Mouse (Mus musculus) forebrain, embryonic 13.5 days (tissue): ENCODE measurements around the gene Def6. TPM values are rescaled to one million over a fixed set of nuclear protein-coding genes. Genes with fewer than 3 reads are reported as not detected.

Experiments used
- ATAC-seq: fragments of 200-750 bp; cut with Nextera tagmentation; 2 replicates; pipeline ENCODE4 v1.8.0; 2017
- H3K27ac ChIP-seq: fragments of 300-500 bp; sonication (generic); 2 replicates; pipeline ENCODE4 v1.5.1; 2015; ENCODE audit warnings: inconsistent platforms, mild to moderate bottlenecking, moderate library complexity
- H3K27me3 ChIP-seq: fragments of 300-500 bp; sonication (generic); 2 replicates; pipeline ENCODE4 v1.6.1; 2015; ENCODE audit warnings: mild to moderate bottlenecking, inconsistent platforms
- H3K36me3 ChIP-seq: fragments of 300-500 bp; sonication (generic); 2 replicates; pipeline ENCODE4 v1.6.1; 2015; ENCODE audit warnings: mild to moderate bottlenecking, inconsistent platforms; ENCODE audit not compliant: poor library complexity, severe bottlenecking
- H3K4me1 ChIP-seq: fragments of 300-500 bp; sonication (generic); 2 replicates; pipeline ENCODE4 v1.6.1; 2015; ENCODE audit warnings: inconsistent platforms
- H3K4me2 ChIP-seq: fragments of 300-500 bp; sonication (generic); 2 replicates; pipeline ENCODE4 v1.6.1; 2015; ENCODE audit warnings: inconsistent platforms, mild to moderate bottlenecking, moderate library complexity
- H3K4me3 ChIP-seq: fragments of 300-500 bp; sonication (generic); 2 replicates; pipeline ENCODE4 v1.5.1; 2015; ENCODE audit warnings: mild to moderate bottlenecking, inconsistent platforms
- H3K9ac ChIP-seq: fragments of 300-500 bp; sonication (generic); 2 replicates; pipeline ENCODE4 v1.6.1; 2015; ENCODE audit warnings: mild to moderate bottlenecking, inconsistent platforms
- H3K9me3 ChIP-seq: fragments of 300-500 bp; sonication (generic); replicated peaks from 2 replicates; pipeline ENCODE4 v1.6.1; 2016; ENCODE audit warnings: inconsistent platforms
- WGBS: fragments of 180-500 bp; shearing (Covaris S2); methylation state at CpG from one replicate; pipeline ENCODE4 v1.1.7; 2015; 5-methylcytosine and 5-hydroxymethylcytosine counted together
- polyA plus RNA-seq: library from polyadenylated mRNA; unstranded; fragments of >200 nt; fragmentation: Nextera tagmentation; extraction: Ambion mirVana; gene quantifications from 2 replicates; pipeline ENCODE4 v1.2.1, GENCODE M21; 2015

Def6 gene
- 3.3 and 3.6 TPM in 2 replicates for polyA plus RNA-seq

DNA sequence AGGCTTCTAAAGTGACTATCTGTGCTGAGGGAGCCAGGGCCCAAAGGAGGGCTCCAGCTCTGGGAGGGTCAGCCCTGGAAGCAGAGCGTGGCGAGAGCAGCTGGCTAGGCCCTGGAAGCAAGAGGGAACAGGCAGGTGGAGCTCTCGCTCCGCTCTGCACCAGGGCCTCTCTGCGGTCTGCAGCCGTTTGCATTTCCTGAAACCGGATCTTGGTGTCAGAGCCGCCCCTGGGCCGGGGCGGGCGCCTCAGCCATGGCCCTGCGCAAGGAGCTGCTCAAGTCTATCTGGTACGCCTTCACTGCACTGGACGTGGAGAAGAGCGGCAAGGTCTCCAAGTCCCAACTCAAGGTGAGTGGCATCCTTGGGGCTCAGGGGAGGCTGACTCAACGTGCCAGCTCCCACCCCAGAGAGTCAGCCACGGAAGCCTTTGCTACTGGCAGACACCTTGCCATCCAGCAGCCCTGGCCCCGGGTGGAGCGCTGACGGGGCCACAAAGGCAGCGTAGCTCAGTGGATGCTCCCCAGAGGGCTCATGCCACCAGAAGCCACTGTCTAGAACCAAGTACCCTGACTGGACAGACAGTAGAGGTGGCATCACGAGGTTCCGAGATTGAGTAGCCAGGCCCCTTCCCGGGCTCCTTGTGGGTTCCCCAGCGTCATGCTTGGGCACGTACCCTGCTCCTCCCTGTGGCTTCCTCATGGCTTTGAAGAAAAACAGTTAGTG is at the start of gene Def6:
Gene Def6 (plus strand): TSS at position 188 of the 723 bp plus-strand sequence.
- Histone ChIP-seq H3K27ac (no peak within 1 kb of the TSS), H3K36me3 (peaks cover 16% of the 10 kb centered on the region), H3K9ac (peak within 1 kb of the TSS; percentile 43; the same call in 1 of the 2 replicates), H3K27me3 (no peaks in the 10 kb centered on the region), H3K4me1 (peaks cover 6% of the 10 kb centered on the region; the same call in 1 of the 2 replicates), H3K4me2 (peak within 1 kb of the TSS; percentile 30), H3K9me3 (no peaks in the 10 kb centered on the region), H3K4me3 (no peak within 1 kb of the TSS)
- ATAC-seq: no peak
- 27% methylated on average over 26 of the region's 26 CpGs for WGBS

- H3K27ac ChIP-seq: no peak overlapping the region
- no peak for ATAC-seq
- H3K27me3 ChIP-seq: no peaks in the 10 kb centered on the region
- no peak overlapping the region for H3K4me3 ChIP-seq
- H3K9ac ChIP-seq: peak overlapping the region; percentile 12; the same call in 1 of the 2 replicates
- no peaks in the 10 kb centered on the region for H3K9me3 ChIP-seq
- peaks cover 37% of the 10 kb centered on the region for H3K36me3 ChIP-seq
- WGBS: 33% methylated on average over 10 of the region's 10 CpGs
- H3K4me2 ChIP-seq: no peak overlapping the region
- peaks cover 6% of the 10 kb centered on the region; the same call in 1 of the 2 replicates for H3K4me1 ChIP-seq
Measured at GRCm38 (mm10) chr17:28160361-28160760, 47.2 kb upstream of the Def6 start.

DNA sequence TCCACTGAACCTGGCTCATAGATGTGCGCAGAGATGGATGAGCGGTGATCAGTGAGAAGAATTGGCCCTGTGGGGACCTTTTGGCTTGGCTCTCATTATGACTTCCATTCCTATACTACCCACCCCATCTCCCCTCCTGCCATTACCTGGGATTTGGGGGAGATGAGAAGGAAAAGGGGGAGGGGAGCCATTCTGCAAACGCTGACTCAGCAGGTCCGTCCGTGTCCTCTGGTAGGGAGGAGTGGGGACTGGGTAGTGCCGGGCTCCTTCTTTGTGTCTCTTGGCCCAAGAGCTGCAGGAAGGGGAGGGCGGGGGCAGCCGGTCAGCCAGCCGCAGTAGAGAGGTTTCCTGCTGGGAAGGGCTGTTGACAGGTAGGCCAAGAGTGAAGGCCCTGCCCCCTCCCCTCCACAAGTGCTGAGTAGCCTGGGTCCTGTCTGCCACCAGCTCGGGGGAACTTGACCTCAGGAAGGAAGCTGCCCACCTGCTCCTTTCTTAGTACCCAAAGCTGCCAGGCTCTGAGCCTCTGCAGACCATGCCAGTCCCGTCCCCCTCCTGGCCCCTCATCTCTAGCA is 46.2 kb upstream of the Def6 start:
- H3K27ac ChIP-seq: no peak overlapping the region
- H3K9ac ChIP-seq: peak overlapping the region; percentile 40; the same call in 1 of the 2 replicates
- no peaks in the 10 kb centered on the region for H3K27me3 ChIP-seq
- H3K4me2 ChIP-seq: no peak overlapping the region
- no peak for ATAC-seq
- no peak overlapping the region for H3K4me3 ChIP-seq
- 25% methylated on average over 11 of the region's 11 CpGs for WGBS
- H3K36me3 ChIP-seq: peaks cover 44% of the 10 kb centered on the region
- H3K9me3 ChIP-seq: no peaks in the 10 kb centered on the region
- peaks cover 6% of the 10 kb centered on the region; the same call in 1 of the 2 replicates for H3K4me1 ChIP-seq

- ATAC-seq: peak; percentile 34; the same call in 1 of the 2 replicates
Measured at GRCm38 (mm10) chr17:28163666-28164065, 43.9 kb upstream of the Def6 start.

GRCm38 (mm10) chr17:28170460-28171305 is 36.9 kb upstream of the Def6 start:
- no peaks in the 10 kb centered on the region for H3K9me3 ChIP-seq
- H3K36me3 ChIP-seq: peaks cover 34% of the 10 kb centered on the region
- H3K27ac ChIP-seq: no peak overlapping the region
- H3K4me3 ChIP-seq: no peak overlapping the region
- H3K27me3 ChIP-seq: no peaks in the 10 kb centered on the region
- no peak for ATAC-seq
- WGBS: 91% methylated on average over 6 of the region's 6 CpGs
- peaks cover 2% of the 10 kb centered on the region; the same call in 1 of the 2 replicates for H3K4me1 ChIP-seq
- H3K9ac ChIP-seq: 0 out of 2 replicates have a peak overlapping the region, but pooled peaks have one; percentile 28
- H3K4me2 ChIP-seq: no peak overlapping the region

More at GRCm38 (mm10) chr17:28163666-28164065, 43.9 kb upstream of the Def6 start:
- 6% methylated on average over 6 of the region's 6 CpGs for WGBS
- Histone ChIP-seq H3K4me2 (no peak overlapping the region), H3K4me3 (no peak overlapping the region), H3K9me3 (no peaks in the 10 kb centered on the region), H3K9ac (no peak overlapping the region), H3K4me1 (peaks cover under 1% of the 10 kb centered on the region; the same call in 1 of the 2 replicates), H3K27me3 (no peaks in the 10 kb centered on the region), H3K27ac (no peak overlapping the region), H3K36me3 (peaks cover 55% of the 10 kb centered on the region)

DNA sequence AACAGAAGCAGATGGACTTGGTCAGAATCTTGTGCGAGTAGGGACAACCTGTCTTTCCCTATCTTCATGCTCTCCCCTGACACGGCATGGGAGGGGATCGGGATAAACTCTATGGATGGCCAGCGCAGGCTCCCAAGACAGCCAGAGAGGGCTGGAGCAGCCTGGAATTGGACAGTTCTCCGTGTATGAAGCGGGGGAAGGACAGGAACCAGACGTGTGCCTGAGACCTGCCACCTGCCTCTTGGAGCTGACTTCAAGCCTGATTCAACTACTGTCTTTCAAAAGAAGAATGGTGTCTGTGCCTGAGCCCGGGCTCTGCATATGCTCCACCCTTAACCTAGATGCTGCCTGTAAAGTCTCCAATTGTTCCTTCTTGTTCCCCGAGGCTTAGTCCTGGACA is 34.9 kb upstream of the Def6 start:
- peaks cover 15% of the 10 kb centered on the region for H3K4me1 ChIP-seq
- no peak overlapping the region for H3K27ac ChIP-seq
- H3K36me3 ChIP-seq: peaks cover 25% of the 10 kb centered on the region
- no peaks in the 10 kb centered on the region for H3K27me3 ChIP-seq
- H3K4me2 ChIP-seq: no peak overlapping the region
- ATAC-seq: no peak
- no peak overlapping the region for H3K9ac ChIP-seq
- no peak overlapping the region for H3K4me3 ChIP-seq
- 79% methylated on average over 9 of the region's 9 CpGs for WGBS
- H3K9me3 ChIP-seq: no peaks in the 10 kb centered on the region

- Histone ChIP-seq H3K4me2 (peak within 1 kb of the TSS; percentile 88), H3K9ac (peak within 1 kb of the TSS; percentile 96), H3K36me3 (peaks cover 4% of the 10 kb centered on the region), H3K27ac (peak within 1 kb of the TSS; percentile 93), H3K9me3 (no peaks in the 10 kb centered on the region), H3K4me3 (peak within 1 kb of the TSS; percentile 88), H3K27me3 (no peaks in the 10 kb centered on the region), H3K4me1 (peaks cover 46% of the 10 kb centered on the region)
- under 1% methylated on average over 50 of the region's 82 CpGs for WGBS
- peak; percentile 88 for ATAC-seq
Measured at GRCm38 (mm10) chr17:28176775-28177539, 30.6 kb upstream of the Def6 start, which contains the start of gene Zfp523. TSS of gene Zfp523 (plus strand) at chr17:28177129.

DNA sequence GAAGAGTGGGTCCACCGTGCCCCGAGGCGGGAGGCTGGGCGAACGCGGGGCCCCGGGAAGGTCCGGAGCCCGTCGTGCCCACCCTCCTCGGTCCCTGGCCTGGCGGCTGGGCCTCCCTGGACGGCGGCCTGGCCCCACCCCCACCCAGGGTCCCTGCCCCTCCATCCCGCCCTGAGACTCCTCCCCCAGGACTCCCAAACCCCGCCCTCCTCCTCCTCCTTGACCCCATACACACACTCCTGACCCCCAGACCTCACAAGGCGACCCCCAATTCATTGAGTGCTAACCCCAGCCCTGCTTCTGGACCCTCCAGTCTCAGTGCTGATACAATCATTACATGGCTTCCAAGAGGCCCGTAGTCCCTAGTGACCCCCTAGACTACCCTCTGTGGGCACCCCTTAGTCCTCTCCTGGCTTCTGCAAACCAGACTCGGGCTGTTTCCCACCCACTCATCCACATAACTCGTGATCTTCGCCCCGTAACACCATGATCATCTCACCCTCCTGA is 30.0 kb upstream of the Def6 start:
- peak overlapping the region; percentile 88 for H3K4me3 ChIP-seq
- no peaks in the 10 kb centered on the region for H3K9me3 ChIP-seq
- H3K36me3 ChIP-seq: peaks cover 4% of the 10 kb centered on the region
- peaks cover 46% of the 10 kb centered on the region for H3K4me1 ChIP-seq
- WGBS: 15% methylated on average over 10 of the region's 22 CpGs
- peak overlapping the region; percentile 88 for H3K4me2 ChIP-seq
- ATAC-seq: peak; percentile 72
- H3K9ac ChIP-seq: peak overlapping the region; percentile 96
- no peaks in the 10 kb centered on the region for H3K27me3 ChIP-seq
- peak overlapping the region; percentile 93 for H3K27ac ChIP-seq

DNA sequence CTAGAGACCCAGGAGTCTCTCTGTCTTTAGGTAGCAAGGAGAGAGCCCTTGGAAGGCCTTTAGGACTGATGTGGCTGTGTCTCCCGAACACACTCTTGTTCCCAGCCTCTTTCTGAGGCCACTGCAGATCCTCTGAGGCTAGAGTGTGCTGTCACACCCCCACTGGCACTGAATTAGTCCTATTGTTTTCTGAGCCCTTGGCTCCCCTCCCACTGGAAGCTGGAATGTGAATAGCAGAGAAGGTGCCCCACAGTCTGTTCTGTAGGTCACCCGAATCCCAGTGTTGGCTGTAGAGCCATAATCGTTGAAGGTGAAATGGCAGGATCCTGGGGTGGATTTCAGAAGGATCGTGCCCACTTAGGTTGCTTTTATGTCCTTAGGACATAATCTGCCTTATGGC is 27.2 kb upstream of the Def6 start:
- H3K9ac ChIP-seq: no peak overlapping the region; the same call in 1 of the 2 replicates
- peaks cover 4% of the 10 kb centered on the region for H3K36me3 ChIP-seq
- no peak overlapping the region for H3K27ac ChIP-seq
- H3K27me3 ChIP-seq: no peaks in the 10 kb centered on the region
- peaks cover 46% of the 10 kb centered on the region for H3K4me1 ChIP-seq
- no peaks in the 10 kb centered on the region for H3K9me3 ChIP-seq
- WGBS: 39% methylated on average over 4 of the region's 4 CpGs
- H3K4me3 ChIP-seq: no peak overlapping the region
- H3K4me2 ChIP-seq: no peak overlapping the region
- no peak for ATAC-seq

- no peak overlapping the region for H3K9ac ChIP-seq
- H3K9me3 ChIP-seq: no peaks in the 10 kb centered on the region
- peaks cover 41% of the 10 kb centered on the region for H3K4me1 ChIP-seq
- H3K27ac ChIP-seq: no peak overlapping the region
- no peak overlapping the region for H3K4me3 ChIP-seq
- H3K27me3 ChIP-seq: no peaks in the 10 kb centered on the region
- whole genome bisulfite sequencing: 86% methylated on average over 15 of the region's 15 CpGs
- no peak for ATAC-seq
- peaks cover 10% of the 10 kb centered on the region for H3K36me3 ChIP-seq
- no peak overlapping the region for H3K4me2 ChIP-seq
Measured at GRCm38 (mm10) chr17:28180783-28181544, 26.6 kb upstream of the Def6 start.
